Mouse (Mus musculus): ENCODE measurements around the gene Cabcoco1. TPM values are rescaled to one million over a fixed set of nuclear protein-coding genes. Genes with fewer than 3 reads are reported as not detected.

Gene Cabcoco1
- total RNA-seq, 2 experiments from 2014 or later: 2.5 to 3.1 TPM

GRCm38 (mm10) chr10:68441931-68442662 is 99.6 kb downstream of the Cabcoco1 start:
- no peak for ATAC-seq (replicated peaks; ENCODE audit: poor library complexity, severe bottlenecking)

GRCm38 (mm10) chr10:68440515-68440914 is 101.2 kb downstream of the Cabcoco1 start:
- no peak for ATAC-seq (replicated peaks; ENCODE audit: poor library complexity, severe bottlenecking)

GRCm38 (mm10) chr10:68435754-68436153 is 105.9 kb downstream of the Cabcoco1 start:
- ATAC-seq (replicated peaks; ENCODE audit: poor library complexity, severe bottlenecking): no peak

GRCm38 (mm10) chr10:68435001-68435560 is 106.6 kb downstream of the Cabcoco1 start:
- ATAC-seq (replicated peaks; ENCODE audit: poor library complexity, severe bottlenecking): no peak

GRCm38 (mm10) chr10:68434045-68434639 is 107.6 kb downstream of the Cabcoco1 start:
- ATAC-seq (replicated peaks; ENCODE audit: poor library complexity, severe bottlenecking): peak; percentile 62

GRCm38 (mm10) chr10:68431346-68431745 is 110.3 kb downstream of the Cabcoco1 start:
- ATAC-seq (replicated peaks; ENCODE audit: poor library complexity, severe bottlenecking): peak; percentile 69

GRCm38 (mm10) chr10:68430929-68431328 is 110.8 kb downstream of the Cabcoco1 start:
- no peak for ATAC-seq (replicated peaks; ENCODE audit: poor library complexity, severe bottlenecking)

GRCm38 (mm10) chr10:68420393-68420920 is 121.2 kb downstream of the Cabcoco1 start:
- ATAC-seq (replicated peaks; ENCODE audit: poor library complexity, severe bottlenecking): no peak

- ATAC-seq (replicated peaks; ENCODE audit: poor library complexity, severe bottlenecking): peak; percentile 67
These were observed 121.8 kb downstream of the Cabcoco1 start for GRCm38 (mm10) chr10:68419893-68420292.

- no peak for ATAC-seq (replicated peaks; ENCODE audit: poor library complexity, severe bottlenecking)
These were observed 124.5 kb downstream of the Cabcoco1 start for GRCm38 (mm10) chr10:68417074-68417790.

GRCm38 (mm10) chr10:68405936-68406335 is 135.8 kb downstream of the Cabcoco1 start:
- no peak for ATAC-seq (replicated peaks; ENCODE audit: poor library complexity, severe bottlenecking)

GRCm38 (mm10) chr10:68396786-68397185 is 144.9 kb downstream of the Cabcoco1 start:
- peak; percentile 69 for ATAC-seq (replicated peaks; ENCODE audit: poor library complexity, severe bottlenecking)

- ATAC-seq (replicated peaks; ENCODE audit: poor library complexity, severe bottlenecking): no peak
These were observed 145.6 kb downstream of the Cabcoco1 start for GRCm38 (mm10) chr10:68396083-68396482.

- ATAC-seq (replicated peaks; ENCODE audit: poor library complexity, severe bottlenecking): no peak
These were observed 150.1 kb downstream of the Cabcoco1 start for GRCm38 (mm10) chr10:68391640-68392039.

- no peak for ATAC-seq (replicated peaks; ENCODE audit: poor library complexity, severe bottlenecking)
These were observed 152.9 kb downstream of the Cabcoco1 start for GRCm38 (mm10) chr10:68388802-68389201.

GRCm38 (mm10) chr10:68388138-68388537 is 153.6 kb downstream of the Cabcoco1 start:
- no peak for ATAC-seq (replicated peaks; ENCODE audit: poor library complexity, severe bottlenecking)

Other genes with a start within 250 kb of the Cabcoco1 start
- gene Tmem26, start 181.8 kb upstream of the Cabcoco1 start, total RNA-seq (2014; fragmentation: Nextera tagmentation): 1.6 and 2.9 TPM in 2 replicates
- gene Tmem26, start 181.8 kb upstream of the Cabcoco1 start, total RNA-seq (2017): 1.5 and 2.1 TPM in 2 replicates

All from granulocyte monocyte progenitor cell, adult 5-6 weeks (primary cell).